Mouse (Mus musculus) kidney, postnatal 10 days (tissue): ENCODE measurements around the gene Fibcd1.

Experiments
- DNase-seq: peaks from one replicate; pipeline ENCODE4 v3.0.0; 2021; ENCODE audit warnings: mixed read lengths

Fibcd1 gene

GRCm38 (mm10) chr2:31857180-31857579 lies 11.4 kb upstream of the Fibcd1 start:
- DNase-seq, result peak; percentile 51

DNA sequence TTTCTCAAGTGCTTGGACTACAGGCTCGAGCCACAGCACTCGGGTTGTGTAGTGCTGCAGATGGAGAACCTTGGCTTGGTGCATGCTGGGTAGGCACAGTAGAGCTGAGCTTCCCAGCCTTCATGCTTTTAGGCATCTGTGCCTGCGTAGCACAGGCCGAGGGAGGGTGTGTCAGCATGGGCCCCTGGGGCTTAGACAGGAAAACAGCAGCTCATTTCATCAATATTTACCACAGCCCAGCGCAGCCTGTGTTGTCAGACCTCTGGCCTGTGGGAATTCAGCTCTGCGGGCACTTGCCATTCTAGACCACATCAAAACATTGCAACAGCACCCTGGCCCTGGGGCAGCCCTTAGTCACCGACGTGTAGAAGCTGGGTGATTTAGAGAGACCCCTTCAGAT lies 10.2 kb upstream of the Fibcd1 start:
- DNase-seq, result no peak

DNA sequence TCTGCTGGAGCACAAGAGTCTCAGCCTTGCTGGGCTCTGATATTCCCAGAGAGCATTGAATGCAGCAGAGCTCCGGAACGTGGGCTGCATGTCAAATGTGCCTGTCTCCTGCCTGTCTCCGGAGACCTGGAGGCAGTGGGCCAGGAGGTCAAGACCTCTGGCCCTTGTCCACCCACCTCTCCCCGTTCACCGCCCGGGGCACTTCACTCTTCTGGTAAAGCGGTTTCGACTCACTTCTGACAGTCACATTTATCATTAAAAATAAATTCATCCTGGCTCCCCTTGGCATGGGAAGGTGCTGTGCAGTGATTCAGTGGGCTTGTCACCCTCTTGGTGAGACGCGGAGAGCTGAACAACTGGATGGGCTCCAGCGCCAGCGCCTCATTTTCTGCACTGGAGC lies 4.3 kb upstream of the Fibcd1 start:
- DNase-seq, result no peak

DNA sequence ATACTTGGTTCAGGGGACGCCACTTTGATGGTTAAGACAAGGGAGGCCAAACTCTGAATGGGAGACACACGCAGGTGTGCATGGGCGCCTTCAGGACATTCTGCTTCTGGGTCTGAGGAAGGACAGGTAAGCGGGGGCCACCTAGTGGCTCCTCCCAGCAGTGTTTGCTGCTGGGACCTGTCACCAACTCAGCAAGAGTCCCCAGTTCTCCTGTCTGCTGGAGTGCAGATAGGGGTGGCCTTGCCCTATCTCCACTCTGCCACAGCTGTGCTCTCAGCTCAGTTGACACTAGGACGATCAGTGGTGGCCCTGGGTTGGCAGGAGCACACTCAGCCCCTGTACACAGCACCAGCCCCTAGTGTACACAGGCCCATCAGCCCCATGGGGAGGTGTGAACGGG lies 2.1 kb upstream of the Fibcd1 start:
- peak; percentile 65 for DNase-seq

- DNase-seq, result no peak
Measured at GRCm38 (mm10) chr2:31846692-31847660, 1.2 kb upstream of the Fibcd1 start.

- no peak for DNase-seq
Measured at GRCm38 (mm10) chr2:31845512-31845895, 301 bp downstream of the Fibcd1 start.

DNA sequence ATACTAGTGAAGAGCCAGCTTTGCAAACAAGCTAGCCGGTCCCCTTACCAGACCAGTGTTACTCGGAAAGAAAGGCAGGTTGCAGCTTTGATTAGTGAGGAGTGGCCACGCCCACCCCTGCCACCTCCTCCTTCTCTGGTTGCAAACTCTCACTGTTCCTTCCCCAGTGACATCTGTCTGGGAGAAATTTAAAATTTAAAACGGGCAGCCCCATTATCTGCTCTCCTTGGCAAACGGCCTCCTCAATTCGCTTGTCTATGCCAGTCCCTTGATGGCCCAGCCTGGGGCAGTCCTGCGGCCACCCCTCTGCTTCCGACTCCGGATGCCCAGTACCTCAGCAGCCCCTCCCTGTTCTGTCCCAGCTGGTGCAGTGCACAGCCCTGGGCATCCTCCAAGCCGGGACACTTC lies 1.1 kb downstream of the Fibcd1 start:
- DNase-seq, result no peak

GRCm38 (mm10) chr2:31838868-31839267 lies 6.9 kb downstream of the Fibcd1 start:
- no peak for DNase-seq

DNA sequence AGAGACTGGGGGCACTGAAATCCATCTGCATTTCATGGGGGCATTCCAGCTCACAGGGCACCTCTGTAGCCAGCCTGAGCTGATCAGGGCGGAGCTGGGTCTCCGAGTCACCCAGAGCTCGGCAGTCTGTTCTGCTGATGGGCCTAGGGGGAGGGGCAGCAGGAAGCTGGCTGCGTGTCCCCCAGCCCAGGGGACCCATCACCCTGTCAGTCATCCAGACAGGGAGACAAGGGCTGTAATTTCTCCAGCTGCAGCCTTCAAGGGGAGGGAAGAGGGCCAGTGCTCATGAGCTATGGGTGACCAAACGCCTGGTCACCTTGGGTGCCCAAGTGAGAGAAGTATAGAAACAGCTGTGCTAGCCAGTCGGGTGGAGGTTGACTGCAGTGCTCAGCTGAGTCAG lies 8.8 kb downstream of the Fibcd1 start:
- DNase-seq, result peak; percentile 50

- peak; percentile 68 for DNase-seq
Measured at GRCm38 (mm10) chr2:31836091-31836490, 9.7 kb downstream of the Fibcd1 start.

DNA sequence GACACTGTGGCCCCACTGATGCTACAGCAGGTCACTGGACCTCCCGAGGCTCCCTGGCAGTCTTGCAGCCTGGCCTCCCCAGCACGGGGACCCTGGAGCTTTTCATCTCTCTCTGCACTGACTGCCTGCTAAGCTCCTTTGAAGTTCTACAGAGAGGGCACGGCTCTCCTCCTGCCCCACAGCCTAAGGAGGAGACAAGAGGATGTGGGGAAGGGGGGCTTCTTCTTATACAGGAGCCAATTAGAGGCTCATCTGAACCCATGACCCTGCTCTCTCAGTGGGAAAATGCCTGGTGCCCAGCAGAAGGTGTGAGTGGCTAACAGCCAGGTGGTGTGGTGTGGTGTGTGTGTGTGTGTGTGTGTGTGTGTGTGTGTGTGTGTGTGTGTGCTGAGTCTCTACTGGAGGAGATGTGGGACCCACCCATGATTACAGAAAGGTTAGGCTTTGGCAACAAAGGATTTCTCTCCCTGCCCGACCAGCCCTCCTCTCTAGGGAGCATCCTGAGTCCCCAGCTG lies 17.4 kb downstream of the Fibcd1 start:
- no peak for DNase-seq

GRCm38 (mm10) chr2:31827877-31828276 lies 17.9 kb downstream of the Fibcd1 start:
- DNase-seq, result peak; percentile 84

GRCm38 (mm10) chr2:31826094-31827085 lies 19.4 kb downstream of the Fibcd1 start:
- DNase-seq, result no peak

DNA sequence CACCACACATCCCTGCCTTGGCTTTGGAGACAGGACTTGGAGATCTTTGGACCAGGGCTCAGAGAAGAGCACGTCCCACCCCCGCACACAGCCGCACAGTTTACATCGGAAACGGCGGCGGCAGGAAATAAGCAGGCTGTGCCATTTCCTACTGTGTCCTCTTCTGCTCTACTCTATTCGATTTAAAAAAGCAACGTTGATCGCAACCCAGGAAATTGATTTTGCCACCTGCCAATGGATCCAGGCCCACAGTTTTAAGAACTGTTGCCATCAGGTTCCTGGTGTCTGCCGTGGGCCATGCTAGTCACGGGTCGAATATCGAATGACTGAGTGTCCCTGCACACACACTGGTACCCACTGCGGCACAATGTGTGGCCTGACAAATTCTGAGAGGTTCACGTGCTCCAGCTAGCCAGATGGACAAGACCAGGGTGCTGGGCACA lies 20.3 kb downstream of the Fibcd1 start:
- no peak for DNase-seq

DNA sequence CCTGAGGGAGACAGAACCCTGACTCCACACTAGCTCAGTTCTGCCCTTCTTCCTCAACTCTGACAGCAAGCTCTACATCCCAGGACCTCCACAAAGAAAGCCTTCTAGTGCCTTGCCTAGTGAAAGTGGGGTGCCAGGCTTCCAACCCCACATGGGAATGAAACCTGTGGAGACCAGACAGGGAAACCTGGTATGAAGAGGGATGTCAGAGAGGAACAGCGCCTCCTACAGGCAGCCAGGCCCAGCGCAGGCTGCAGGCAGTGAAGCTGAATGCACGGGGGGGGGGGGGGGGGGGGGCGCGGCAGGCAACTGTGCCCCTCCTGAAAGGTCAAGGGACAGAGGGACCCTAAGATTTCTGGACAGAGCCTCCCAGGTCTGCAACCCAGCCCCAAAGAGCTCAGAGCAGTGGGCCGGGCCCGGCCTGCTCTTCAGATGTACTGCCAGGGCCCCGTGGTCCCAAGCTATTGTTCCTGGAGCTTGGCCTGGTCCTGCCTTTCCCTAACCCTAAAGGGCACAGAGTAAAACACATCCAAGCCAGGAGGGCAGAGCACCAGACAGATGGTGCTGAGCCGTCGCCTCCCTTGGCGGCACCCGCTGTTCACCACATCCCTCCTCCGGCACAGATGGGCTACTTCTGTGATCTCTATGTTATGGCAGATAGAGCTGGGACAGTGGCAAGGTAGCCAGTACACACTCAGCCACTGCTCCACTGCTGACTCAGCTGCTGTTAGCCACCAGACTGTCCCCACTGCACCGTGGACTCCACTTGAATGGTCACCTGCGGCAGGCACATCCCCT lies 21.7 kb downstream of the Fibcd1 start:
- DNase-seq, result peak; percentile 52

DNA sequence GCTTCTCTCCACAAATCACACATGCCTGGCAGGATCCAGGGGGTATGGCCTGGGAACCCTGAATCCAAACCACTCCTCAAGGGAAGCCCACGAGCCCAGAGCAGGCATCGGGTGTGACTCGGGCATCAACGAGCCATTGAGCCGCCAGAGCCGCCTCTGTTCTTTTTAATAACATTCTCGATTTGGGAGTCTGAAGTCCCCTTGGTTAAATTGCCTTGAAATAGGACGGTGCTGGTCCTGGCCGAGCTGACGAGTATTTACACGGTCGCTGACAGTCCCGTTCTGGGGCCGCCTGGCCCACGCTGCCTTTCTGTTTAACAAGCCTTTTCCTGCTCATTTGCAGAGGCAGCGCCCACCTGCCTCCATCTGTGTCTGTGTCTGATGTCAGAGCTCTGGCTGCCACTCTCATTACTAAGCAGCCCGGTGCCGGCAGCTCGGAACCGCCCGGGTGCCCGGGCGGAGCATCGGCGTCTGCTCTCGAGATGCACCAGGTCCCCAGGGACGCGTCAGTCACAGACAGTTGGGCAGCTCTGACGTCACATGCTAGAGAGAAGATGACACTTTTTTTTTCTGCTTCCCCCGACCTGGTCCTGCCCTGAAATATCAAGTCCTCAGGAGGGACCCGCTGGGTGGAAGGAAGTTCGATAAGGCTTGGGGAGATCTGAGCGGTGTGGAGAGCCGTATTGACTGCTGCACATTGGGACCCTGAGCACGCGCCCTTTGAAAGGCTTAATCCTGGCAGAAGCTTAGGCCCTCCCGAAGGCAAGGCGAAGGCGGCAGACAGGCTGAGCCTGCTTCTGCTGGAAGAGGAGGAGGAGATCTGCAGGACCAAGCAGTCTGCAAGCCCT lies 23.1 kb downstream of the Fibcd1 start:
- DNase-seq, result peak; percentile 37

- DNase-seq, result peak; percentile 87
Measured at GRCm38 (mm10) chr2:31815367-31815766, 30.4 kb downstream of the Fibcd1 start.

DNA sequence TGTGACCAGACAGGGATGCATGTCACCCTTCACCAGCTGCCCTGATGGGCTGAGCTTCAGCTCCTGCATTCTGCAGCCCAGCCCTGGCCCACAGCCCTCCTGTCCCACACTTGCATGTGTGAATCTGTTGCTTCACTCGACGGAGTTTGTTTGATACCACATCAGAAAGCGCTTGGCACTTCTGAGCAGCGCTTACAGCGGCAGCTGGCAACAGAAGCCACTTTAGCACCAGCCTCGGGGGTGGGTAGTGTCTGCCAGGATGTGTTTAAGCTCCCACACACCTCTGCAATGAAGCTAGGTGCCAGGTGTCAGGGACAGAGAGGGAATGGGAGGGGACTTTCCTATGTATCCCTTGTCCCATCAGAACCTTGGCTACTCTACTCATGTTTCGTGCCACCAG lies 31.1 kb downstream of the Fibcd1 start:
- DNase-seq, result no peak

GRCm38 (mm10) chr2:31813641-31814040 lies 32.2 kb downstream of the Fibcd1 start:
- no peak for DNase-seq

- DNase-seq, result no peak
Measured at GRCm38 (mm10) chr2:31811086-31811958, 34.5 kb downstream of the Fibcd1 start.
